Mouse (Mus musculus) bone marrow, adult 2 months (tissue): Measurements from ENCODE around the gene Ice1.

Experiments
- CTCF ChIP-seq: fragments of 200-500 bp; IDR thresholded peaks from 2 replicates; pipeline ENCODE4 v1.5.1; 2011; ENCODE audit warnings: low read length, control low read depth; ENCODE audit not compliant: control insufficient read depth, insufficient read depth
- POLR2A ChIP-seq: fragments of 200-500 bp; IDR thresholded peaks from 2 replicates; pipeline ENCODE4 v1.6.1; 2011; ENCODE audit warnings: low read depth, mild to moderate bottlenecking, control low read depth, low read length, borderline replicate concordance; ENCODE audit not compliant: control insufficient read depth

DNA sequence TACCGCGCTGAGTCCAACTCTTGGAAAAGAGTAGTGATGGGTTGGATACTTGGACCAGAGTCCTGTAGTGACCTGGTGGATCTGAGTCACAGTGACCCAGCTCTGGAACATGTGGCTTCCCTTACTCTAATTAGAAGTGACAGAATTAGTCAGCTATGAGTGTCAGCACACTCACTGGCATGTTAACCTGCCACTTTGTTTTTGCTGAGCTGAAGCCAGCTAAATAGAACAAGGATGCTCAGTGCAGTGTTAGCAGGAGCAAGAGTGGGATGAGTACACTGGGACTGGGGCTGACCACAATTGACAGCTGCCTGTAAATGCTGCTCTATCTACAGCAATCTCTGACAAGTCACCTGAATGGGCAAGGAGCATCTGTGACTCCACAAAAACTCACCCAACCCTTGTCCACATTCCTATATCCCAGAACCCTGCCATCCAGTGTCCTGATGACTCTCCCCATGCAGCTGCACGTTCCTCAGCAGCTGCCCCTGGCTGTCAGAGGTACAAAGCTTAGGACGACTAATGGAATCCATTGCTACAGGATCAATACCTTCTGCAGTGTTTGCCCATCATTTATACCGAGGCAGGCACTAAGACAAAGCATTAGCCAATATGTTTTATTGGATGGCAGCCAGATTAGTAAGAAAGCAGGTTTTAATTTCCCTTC is 128.6 kb downstream of the Ice1 start:
- TF ChIP-seq CTCF = no peak
- TF ChIP-seq POLR2A = no peak
